ENCODE assay signal across 14 mouse cellular contexts in the genomic region with DNA sequence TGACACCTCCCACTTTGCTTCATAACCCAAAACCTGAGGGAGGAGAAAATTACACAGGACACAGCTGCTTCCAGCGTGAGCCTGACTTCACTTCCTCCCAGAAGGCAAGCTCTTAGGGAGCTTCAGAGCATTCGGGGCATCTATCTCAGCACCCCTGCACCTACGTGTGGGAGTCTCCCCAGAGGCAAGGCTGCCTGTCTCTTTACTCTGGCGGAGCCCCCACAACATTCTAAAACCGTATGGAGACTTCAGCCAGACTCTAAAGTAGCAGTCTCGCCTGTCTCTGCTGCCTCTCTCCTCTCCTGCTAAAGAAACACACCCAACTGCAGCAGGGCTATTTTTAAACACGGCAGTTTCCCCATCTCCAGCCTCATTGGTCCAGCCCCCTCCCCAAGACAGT. TPM values are rescaled to one million over a fixed set of nuclear protein-coding genes. Genes with fewer than 3 reads are reported as not detected.
DNase-seq lines count a peak whose midpoint lies in the region; ATAC-seq and TF ChIP-seq lines count a peak whose summit lies in the region.
"Had no signal": no experiment of that assay in that cellular context is flagged by ENCODE, and none has a peak within 500 bp of the region (broad histone marks: within the 10 kb centered on the region; RNA-seq: fewer than 3 reads in every experiment).

No protein-coding gene starts in this region.

- H3K4me2 ChIP-seq in heart, embryonic 12.5 days = peak overlapping the region; percentile 45
- no peak overlapping the region for H3K4me2 ChIP-seq in forebrain, embryonic 12.5 days
- H3K4me2 ChIP-seq: liver, embryonic 11.5 days had no signal

- peaks cover 51% of the 10 kb centered on the region for H3K4me1 ChIP-seq in heart, embryonic 12.5 days (replicated peaks)
- H3K4me1 ChIP-seq in cortical plate, adult 2 months (ENCODE audit: control insufficient read depth, insufficient read depth, low read length) = peaks cover 18% of the 10 kb centered on the region
- H3K4me1 ChIP-seq in forebrain, embryonic 12.5 days = peaks cover 32% of the 10 kb centered on the region

- DNase-seq in heart, adult 11 months = no peak
- DNase-seq in left cerebral cortex, adult 2 months (ENCODE audit: extremely low spot score in 1 of 2, low spot score in 2 of 2) = peak in 1 of 2 experiments; percentile 56
- DNase-seq in left cerebral cortex, postnatal 4 days = no peak
- DNase-seq in spleen, adult 18-20 months = no peak
- DNase-seq: adrenal gland, postnatal 36 days; cerebellum, postnatal 10 days; gastrocnemius, postnatal 14 days had no signal

- no peak for TF ChIP-seq CTCF in left cerebral cortex, adult 2 months (IDR thresholded peaks at IDR 0.05)
- TF ChIP-seq CTCF in cortical plate, adult 2 months (IDR thresholded peaks at IDR 0.05; ENCODE audit: extremely low read depth, insufficient read depth, low read length) = no peak

- intact Hi-C loops in left cerebral cortex, adult 2 months (cut with DNase I) = no loop called here
- intact Hi-C loops in left cerebral cortex, postnatal 4 days (cut with DNase I) = no loop called here

- ATAC-seq in heart, embryonic 12.5 days (ENCODE audit: insufficient number of reproducible peaks, low FRiP score) = peak; percentile 29; the same call in 1 of the 2 replicates
- peak; percentile 53 for ATAC-seq in megakaryocyte progenitor cell, adult 5-6 weeks (replicated peaks; ENCODE audit: poor library complexity)
- ATAC-seq in forebrain, embryonic 12.5 days (ENCODE audit: low FRiP score) = no peak
- ATAC-seq: intestine, postnatal 0 days had no signal

- peaks cover 7% of the 10 kb centered on the region; the same call in 1 of the 2 replicates for H3K36me3 ChIP-seq in heart, embryonic 12.5 days
- peaks cover 4% of the 10 kb centered on the region for H3K36me3 ChIP-seq in forebrain, embryonic 12.5 days (replicated peaks)

- 20% methylated on average over 7 of the region's 7 CpGs for WGBS in heart, embryonic 12.5 days
- 63% methylated on average over 7 of the region's 7 CpGs for WGBS in forebrain, embryonic 12.5 days

- peak overlapping the region; percentile 79 for H3K27ac ChIP-seq in heart, embryonic 12.5 days (ENCODE audit: poor library complexity, severe bottlenecking)
- peak overlapping the region; percentile 88 for H3K27ac ChIP-seq in left cerebral cortex, adult 2 months
- peak overlapping the region; percentile 82 for H3K27ac ChIP-seq in cortical plate, adult 2 months (ENCODE audit: insufficient read depth, low read length)
- H3K27ac ChIP-seq in forebrain, embryonic 12.5 days = no peak overlapping the region

- H3K9ac ChIP-seq in heart, embryonic 12.5 days = peak overlapping the region; percentile 19; the same call in 1 of the 2 replicates
- H3K9ac ChIP-seq in forebrain, embryonic 12.5 days = no peak overlapping the region

- TF ChIP-seq POLR2A in cortical plate, adult 2 months (IDR thresholded peaks at IDR 0.05; ENCODE audit: extremely low read depth, insufficient read depth, low read length) = 0 out of 2 replicates have a peak, but pooled peaks have one; percentile 40

- 0 out of 2 replicates have a peak, but pooled peaks cover 4% of the 10 kb centered on the region for H3K27me3 ChIP-seq in heart, embryonic 12.5 days (replicated peaks)
- peaks cover 11% of the 10 kb centered on the region for H3K27me3 ChIP-seq in forebrain, embryonic 12.5 days

- H3K4me3 ChIP-seq in heart, embryonic 12.5 days = 0 out of 2 replicates have a peak overlapping the region, but pooled peaks have one; percentile 3
- no peak overlapping the region for H3K4me3 ChIP-seq in left cerebral cortex, adult 2 months
- no peak overlapping the region for H3K4me3 ChIP-seq in cortical plate, adult 2 months (ENCODE audit: insufficient read depth, low read length)
- H3K4me3 ChIP-seq in forebrain, embryonic 12.5 days (replicated peaks) = no peak overlapping the region
- H3K4me3 ChIP-seq: erythroblast, embryonic 14.5 days had no signal

- H3K9me3 ChIP-seq in heart, embryonic 12.5 days (replicated peaks) = no peaks in the 10 kb centered on the region
- no peaks in the 10 kb centered on the region for H3K9me3 ChIP-seq in forebrain, embryonic 12.5 days

RNA-seq across cellular contexts. Expression of a gene that starts 3.2 kb away (rescaled TPM):
- polyA plus RNA-seq in heart, embryonic 12.5 days (2016; fragmentation: Nextera tagmentation; extraction: Ambion mirVana) = 69.9 and 79.4 TPM in 2 replicates
- total RNA-seq in left cerebral cortex, adult 2 months (2021) = 100 to 1,000 TPM; 242 to 255 TPM
- total RNA-seq in left cerebral cortex, postnatal 4 days (2021) = 100 to 1,000 TPM; 337 to 347 TPM
- polyA plus RNA-seq in cortical plate, adult 2 months (2012; rRNA removed) = 137 and 141 TPM in 2 replicates
- total RNA-seq in megakaryocyte progenitor cell, adult 5-6 weeks (2015) = 103 and 130 TPM in 2 replicates
- 123 and 159 TPM in 2 replicates for total RNA-seq in megakaryocyte progenitor cell, adult 5-6 weeks (2017)
- 75.6 and 77.9 TPM in 2 replicates for polyA plus RNA-seq in forebrain, embryonic 12.5 days (2016; fragmentation: Nextera tagmentation; extraction: Ambion mirVana)

RNA-seq across cellular contexts. Expression of a gene that starts 37.0 kb away (rescaled TPM):
- 484 and 498 TPM in 2 replicates for polyA plus RNA-seq in heart, embryonic 12.5 days (2016; fragmentation: Nextera tagmentation; extraction: Ambion mirVana)
- total RNA-seq in left cerebral cortex, adult 2 months (2021) = 100 to 1,000 TPM; 184 to 196 TPM
- 100 to 1,000 TPM; 134 to 138 TPM for total RNA-seq in left cerebral cortex, postnatal 4 days (2021)
- 460 and 497 TPM in 2 replicates for polyA plus RNA-seq in cortical plate, adult 2 months (2012; rRNA removed)
- total RNA-seq in megakaryocyte progenitor cell, adult 5-6 weeks (2015) = 150 and 160 TPM in 2 replicates
- 142 and 157 TPM in 2 replicates for total RNA-seq in megakaryocyte progenitor cell, adult 5-6 weeks (2017)
- polyA plus RNA-seq in forebrain, embryonic 12.5 days (2016; fragmentation: Nextera tagmentation; extraction: Ambion mirVana) = 315 and 318 TPM in 2 replicates
